Mouse (Mus musculus): ENCODE data around the gene Ap5b1.

Gene Ap5b1

DNA sequence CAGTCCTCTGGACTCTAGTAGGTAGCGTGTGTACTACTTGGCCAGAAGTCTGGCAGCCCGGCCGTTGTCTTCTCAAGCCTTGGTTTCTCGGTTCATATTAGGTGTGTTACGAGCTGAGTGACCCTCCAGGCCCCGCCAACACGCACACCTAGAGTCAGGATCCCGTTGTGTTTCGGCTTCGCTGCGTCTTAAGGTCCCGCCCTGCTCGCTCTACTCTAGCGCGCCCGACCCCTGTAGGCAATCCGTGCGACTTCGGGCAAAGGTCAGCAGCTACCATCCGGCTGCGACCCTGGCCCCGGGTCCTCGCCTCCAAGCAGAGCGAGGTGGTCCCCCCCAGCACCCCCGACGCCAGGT, 668 bp upstream of the Ap5b1 start:
- no peak for DNase-seq (ENCODE audit: low read depth, low spot score)

DNA sequence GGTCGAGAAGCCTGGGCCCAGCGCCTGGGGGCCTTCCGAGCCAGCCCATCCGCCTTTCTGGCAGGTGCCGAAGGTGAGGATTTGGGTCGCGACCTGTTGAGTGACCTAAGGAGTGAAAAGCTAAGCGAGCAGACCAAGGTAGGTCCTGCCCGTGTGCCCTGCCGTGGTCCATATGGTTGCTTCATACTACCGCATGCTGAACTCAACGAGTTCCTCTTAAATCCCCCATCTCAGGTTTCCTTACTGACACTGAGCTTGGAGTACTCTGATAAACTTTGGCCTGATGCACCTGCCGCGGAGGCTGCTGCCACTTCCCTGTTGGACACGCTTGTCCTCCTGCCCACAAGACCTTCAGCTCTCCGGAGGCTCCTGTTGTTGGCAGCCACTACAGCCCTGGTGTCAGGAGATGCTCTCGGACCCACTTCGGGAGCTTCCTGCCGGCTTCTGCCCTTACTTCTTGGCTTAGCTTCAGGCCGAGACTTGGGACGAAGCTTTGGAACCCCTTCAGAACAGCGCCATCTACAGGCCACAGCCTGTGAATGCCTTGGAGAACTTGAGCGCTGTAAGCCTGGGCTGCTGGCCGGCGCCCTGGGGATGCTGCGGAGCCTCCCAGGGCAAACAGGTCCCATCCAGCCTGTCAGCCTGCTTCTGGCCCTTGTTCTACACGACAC, 780 bp downstream of the Ap5b1 start:
- DNase-seq (ENCODE audit: low read depth, low spot score): peak; percentile 90

DNA sequence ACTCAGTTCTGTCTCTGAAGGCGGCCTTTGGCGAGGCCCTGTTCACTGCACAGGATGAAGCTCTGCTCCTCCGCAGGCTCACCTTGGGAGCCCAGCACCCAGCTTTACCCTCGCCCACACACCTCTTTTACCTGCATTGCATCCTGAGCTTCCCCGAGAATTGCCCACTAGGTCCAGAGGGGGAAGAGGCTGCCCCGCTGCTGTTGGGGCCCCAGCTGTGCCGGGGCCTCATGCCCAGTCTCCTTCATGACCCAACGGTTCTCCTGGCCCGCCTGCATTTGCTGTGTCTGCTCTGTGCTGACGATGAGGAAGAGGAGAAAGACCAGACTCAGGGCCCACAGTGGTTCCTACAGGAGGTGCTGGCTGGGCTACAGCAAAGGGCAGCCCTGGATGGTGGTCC, 1.7 kb downstream of the Ap5b1 start:
- no peak for DNase-seq (ENCODE audit: low read depth, low spot score)

DNA sequence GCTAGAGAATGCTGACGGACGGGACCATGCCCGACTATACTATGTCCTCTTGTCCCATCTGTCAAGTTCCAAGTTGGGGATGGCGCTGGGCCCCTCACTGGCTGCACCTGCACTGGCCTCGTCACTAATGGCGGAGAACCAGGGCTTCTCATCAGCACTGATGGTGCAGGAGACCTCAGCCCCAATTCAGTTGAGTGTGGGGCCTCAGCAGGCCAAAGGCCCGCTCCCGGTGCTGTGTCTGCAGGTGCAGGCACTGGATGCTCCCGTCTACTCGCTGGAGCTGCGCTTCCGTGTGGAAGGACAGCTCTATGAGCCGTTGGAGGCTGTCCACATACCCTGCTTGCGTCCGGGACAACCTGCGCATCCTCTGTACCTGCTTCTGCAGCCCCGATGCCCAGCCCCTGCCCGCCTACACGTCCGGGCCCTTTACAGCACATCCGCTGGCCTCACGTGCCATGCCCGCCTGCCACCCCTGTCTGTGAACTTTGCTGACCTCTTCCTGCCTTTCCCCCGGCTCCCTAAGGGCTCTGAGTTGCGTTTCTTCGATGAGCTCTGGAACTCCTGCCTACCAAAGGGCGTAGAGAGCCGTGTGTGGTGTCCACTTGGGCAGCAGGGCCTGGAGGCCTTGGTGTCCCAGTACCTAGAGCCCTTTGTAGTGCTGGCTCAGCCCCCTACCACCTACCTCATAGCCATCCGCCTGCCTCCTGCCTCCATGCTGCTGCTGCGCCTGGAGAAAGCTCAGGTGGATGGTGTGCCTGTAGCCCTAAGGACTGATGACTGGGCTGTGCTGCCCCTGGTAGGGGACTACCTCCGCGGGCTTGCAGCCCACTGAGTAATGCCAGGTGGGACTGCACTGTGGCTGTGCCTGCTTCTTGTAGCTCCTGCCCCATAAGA, 2.8 kb downstream of the Ap5b1 start:
- DNase-seq (ENCODE audit: low read depth, low spot score): no peak

DNA sequence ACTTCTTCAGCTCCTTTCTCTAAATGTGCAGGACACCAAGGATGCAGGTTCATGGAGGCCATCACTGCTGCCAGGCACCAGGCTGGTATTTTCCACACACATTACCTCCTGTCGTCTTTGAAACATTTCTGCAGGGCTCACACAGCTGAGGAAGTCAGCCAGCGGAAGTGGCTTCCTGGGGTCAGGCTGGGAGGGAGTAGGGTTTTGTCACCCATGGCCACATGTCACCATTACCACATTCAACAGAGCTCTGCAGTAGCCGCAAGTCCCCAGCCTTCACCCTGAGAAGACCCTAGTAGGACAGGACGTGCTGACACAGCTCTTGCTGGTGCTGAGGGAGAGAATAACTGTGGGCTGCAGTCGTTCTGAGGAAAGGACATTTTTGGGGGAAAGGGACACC, 4.0 kb downstream of the Ap5b1 start:
- DNase-seq (ENCODE audit: low read depth, low spot score): no peak

DNA sequence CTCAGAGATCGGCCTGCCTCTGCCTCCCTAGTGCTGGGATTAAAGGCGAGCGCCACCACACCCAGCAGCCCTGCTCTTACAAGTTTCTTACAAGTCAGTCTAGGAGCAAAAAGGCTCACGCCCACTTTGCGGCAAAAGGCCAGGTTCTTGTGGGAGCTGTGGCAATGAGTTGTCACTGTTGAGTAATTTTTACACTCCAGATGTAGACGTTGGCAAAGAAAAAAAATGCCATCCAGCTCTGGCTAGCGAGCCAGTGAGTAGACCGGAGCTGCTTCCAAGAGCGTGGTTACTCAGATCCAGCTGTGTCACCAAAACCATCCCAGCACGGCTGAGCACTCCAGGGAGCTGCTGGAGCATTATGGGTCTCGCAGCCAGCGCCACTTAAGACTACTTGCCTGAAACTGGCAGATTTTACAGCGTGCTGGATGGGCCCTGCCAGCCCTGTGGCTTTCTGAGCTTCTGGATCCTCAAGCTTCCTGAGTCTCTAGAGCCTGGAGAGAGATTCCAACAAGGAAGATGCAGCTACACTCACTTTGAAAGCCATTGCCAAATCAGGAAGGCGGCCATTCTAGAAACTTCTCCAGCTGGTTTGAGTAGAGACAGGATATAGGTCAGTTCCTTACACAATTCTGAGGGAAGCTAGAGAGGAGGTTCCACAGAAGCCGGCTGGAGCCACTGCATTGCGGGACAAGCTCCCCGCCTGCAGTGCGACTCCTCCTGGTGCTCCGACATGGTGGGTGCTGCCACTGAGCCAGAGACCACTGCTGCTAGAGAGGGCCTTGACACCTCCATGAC, 4.7 kb downstream of the Ap5b1 start:
- no peak for DNase-seq (ENCODE audit: low read depth, low spot score)

DNA sequence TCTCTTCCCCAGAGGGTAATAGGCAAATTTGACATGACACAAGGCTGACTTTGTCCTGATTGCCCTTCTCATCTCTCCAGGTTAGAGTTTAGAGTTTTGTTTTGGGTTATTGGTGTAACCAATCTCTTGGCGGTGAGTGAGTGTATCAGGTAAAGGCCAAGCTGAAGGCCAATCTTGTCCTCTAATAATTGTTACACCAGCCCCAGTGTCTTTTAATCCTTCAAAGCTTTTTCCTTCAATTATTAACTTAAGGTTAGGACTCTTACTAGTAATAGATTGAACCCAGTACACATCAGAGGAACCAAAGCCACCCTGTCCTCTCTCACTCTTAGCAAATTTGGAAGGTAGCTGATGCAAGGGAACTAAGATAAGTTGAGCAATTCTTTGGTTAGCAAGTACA, 7.5 kb downstream of the Ap5b1 start:
- DNase-seq (ENCODE audit: low read depth, low spot score): no peak

DNA sequence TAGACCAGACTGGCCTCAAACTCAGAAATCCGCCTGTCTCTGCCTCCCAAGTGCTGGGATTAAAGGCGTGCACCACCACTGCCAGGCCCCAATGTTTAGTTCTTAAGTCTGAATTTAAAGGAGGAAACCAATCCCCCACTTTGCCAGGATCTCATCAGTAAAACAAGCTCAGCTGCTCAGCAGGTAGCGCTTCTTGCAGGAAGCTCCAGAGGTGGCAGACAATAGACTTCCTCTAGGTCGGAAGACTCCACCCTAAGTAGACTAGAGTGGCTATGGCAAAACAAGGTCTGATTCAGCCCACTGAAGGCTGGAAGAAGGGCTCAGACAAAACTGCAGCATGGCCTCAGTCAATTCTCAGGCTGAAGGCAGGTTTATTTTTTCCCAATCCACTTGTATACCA, 12.1 kb downstream of the Ap5b1 start:
- DNase-seq (ENCODE audit: low read depth, low spot score): no peak

DNA sequence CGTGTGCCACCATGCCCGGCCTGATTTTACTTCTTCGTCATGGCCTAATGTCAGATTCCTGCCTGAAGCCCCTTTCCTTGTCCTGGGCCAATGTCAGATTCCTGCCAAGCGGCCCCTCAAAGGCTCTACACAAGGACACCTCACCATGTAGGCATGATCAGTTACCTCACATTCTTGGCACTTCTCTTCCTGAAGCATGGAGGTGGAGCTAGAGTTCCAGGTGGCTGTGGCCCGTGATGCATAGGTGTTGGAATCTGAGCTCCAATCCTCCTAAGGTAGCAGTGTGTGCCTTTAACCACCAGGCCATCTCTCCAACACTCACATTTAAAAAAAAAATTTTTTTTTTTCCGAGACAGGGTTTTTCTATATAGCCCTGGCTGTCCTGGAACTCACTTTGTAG, 13.0 kb downstream of the Ap5b1 start:
- DNase-seq (ENCODE audit: low read depth, low spot score): no peak

DNA sequence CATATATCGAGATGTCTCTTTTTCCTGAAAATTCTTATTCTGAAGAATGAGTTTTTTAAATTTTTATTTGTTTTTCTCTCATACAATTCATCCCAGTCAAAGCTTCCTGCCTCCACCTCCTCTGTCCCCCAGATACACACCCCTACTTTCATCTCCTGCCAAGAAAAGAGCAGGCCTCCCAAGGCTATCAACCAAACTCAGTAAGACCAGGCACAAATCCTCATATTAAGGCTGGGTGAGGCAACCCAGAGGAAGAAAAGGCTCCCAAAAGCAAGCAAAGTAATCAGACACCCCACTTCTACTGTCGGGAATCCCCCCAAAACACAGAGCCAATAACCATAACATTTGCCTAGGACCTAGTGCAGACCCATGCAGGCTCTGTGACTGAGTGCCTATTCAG, 14.2 kb downstream of the Ap5b1 start:
- DNase-seq (ENCODE audit: low read depth, low spot score): no peak

DNA sequence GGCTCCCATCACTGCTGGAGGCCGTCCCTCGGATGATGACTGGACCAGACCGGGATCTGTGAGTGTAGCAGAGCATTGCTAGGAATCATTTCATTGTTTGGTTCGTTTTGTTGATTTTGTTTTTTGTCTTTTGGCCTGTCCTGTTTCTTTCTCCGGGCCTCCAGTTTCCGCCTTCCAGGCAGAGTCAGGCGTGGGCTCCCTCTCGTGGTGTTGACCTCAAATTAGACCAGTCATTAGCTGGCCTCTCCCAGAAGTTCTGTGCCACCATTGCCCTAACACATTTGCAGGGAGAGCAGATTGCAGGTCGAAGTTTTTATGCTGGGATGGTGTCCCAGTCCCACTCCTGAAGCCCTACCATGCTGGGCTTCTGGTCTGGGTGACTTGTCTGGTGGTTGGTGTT, 21.3 kb downstream of the Ap5b1 start:
- no peak for DNase-seq (ENCODE audit: low read depth, low spot score)

DNA sequence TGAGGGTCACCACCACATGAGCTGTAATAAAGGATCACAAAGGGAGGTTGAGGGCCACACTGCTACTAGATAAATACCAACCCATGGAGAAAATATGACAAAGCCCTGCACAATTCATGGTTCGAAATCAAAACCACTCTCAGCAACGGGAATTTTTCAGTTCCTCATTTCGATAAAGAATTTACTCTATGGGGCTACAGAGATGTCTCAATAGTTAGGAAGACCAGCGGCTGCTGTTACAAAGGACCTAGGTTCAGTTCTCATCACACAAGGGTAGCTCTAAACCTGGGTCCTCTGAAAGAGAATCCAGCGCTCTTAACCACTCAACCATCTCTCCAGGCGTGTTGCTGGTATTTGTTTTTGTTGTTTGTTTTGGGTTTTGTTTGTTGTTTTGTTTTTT, 24.1 kb downstream of the Ap5b1 start:
- no peak for DNase-seq (ENCODE audit: low read depth, low spot score)

DNA sequence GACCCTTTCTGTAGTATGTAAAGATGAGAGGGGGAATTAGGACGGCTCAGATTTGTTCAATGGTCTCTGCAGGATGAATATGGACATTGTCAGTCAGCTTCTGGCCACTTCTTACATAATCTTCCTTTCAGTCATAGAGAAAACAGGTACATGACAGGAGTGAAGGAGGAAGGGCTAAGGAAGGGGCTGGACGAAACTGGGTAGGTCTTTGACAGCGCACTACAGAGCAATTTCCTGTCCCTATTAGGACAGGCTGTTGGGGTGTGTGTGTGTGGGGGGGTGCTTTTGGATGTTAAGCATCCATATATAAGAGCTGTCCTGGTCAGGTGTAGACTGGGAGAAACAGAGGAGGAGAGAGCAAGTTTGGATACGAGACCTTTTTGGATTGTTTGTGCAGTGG, 31.4 kb downstream of the Ap5b1 start:
- no peak for DNase-seq (ENCODE audit: low read depth, low spot score)

DNA sequence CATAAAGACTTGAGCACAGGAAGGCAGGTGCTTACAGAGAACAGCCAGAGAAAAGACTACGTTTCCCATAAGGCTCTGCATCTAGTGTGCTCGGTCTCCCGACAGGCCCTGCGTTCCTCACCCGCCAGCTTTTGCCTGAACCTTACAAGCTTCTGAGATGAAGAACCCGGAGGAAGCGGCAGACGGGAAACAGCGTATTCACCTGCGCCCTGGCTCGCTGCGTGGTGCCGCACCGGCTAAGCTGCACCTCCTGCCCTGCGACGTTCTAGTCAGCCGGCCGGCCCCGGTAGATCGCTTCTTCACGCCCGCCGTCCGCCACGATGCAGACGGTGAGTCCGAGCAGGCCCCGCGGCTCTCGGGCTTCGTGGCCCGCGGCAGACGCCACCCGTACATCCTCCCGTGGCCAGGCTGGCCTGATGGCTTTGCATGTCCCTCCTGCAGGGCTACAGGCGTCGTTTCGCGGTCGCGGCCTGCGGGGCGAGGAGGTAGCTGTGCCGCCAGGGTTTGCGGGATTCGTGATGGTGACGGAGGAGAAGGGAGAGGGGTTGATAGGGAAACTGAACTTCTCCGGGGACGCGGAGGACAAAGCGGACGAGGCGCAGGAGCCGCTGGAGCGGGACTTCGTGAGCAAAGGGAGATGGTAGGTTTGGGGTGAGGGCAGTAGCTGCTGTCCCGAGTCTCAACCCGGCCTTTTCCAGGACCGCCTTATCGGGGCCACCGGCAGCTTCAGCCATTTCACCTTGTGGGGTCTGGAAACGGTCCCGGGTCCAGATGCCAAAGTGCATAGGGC, 34.1 kb downstream of the Ap5b1 start, which contains the start of gene Rnaseh2c:
TSS of gene Rnaseh2c (plus strand) at position 122 of the 790 bp plus-strand sequence.
- peak; percentile 65 for DNase-seq (ENCODE audit: low read depth, low spot score)

DNA sequence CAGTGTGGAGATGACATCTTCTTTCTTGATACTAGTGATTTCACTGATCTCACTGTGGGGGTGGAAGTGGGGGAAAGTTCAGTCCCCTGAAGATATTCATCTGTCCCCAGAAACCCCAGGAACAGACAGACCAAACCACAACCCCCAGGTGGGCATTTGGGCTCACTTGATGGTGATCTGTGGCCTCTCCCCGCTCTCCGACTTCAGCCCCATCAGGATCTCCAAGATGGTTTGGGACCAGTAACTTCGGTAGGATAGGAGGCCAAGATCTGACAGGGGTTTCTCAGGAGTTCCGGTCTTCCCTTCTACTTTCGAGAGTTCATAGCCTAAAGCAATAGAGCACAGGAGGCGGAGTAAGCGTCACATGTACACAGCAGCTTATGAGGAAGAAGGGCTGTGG, 35.8 kb downstream of the Ap5b1 start:
- no peak for DNase-seq (ENCODE audit: low read depth, low spot score)

DNA sequence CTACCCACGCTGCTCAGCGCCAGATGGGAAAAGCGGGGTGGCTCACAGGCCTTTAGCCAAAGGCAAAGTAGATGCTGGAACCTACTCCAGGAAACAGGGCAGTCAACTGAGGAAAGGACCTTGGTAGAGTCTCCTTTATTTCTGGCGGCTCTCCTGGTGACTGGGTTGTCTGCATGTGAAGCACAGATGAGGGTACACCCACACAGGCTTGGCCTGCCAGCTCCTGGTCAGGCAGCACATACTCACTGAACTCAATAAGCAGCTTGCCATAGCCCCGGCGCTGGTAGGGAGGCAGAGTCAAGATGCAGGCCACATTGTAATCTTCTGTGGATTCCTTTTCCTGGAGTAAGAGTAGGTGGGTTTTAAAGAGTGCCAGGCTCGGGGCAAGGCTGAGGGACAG, 37.3 kb downstream of the Ap5b1 start:
- DNase-seq (ENCODE audit: low read depth, low spot score): no peak

DNA sequence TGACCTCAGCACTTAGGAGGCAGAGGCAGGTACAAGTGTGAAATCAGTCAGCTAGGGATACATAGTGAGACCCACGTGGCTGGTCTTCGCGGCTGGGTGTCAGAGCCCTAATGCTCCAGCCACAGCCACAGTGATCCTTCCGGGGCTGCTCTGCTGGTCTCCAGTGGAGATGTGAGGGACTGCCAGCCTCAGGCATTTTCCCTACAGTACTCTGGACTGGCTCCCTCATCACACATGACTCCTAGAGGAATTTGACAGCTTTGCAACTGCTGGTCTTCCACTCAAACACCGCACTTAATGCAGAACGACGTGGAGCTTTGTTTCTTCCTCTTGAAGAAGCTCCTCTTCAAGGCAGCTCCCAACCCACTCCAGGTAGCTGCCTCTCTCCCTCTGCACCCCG, 38.4 kb downstream of the Ap5b1 start:
- no peak for DNase-seq (ENCODE audit: low read depth, low spot score)

DNA sequence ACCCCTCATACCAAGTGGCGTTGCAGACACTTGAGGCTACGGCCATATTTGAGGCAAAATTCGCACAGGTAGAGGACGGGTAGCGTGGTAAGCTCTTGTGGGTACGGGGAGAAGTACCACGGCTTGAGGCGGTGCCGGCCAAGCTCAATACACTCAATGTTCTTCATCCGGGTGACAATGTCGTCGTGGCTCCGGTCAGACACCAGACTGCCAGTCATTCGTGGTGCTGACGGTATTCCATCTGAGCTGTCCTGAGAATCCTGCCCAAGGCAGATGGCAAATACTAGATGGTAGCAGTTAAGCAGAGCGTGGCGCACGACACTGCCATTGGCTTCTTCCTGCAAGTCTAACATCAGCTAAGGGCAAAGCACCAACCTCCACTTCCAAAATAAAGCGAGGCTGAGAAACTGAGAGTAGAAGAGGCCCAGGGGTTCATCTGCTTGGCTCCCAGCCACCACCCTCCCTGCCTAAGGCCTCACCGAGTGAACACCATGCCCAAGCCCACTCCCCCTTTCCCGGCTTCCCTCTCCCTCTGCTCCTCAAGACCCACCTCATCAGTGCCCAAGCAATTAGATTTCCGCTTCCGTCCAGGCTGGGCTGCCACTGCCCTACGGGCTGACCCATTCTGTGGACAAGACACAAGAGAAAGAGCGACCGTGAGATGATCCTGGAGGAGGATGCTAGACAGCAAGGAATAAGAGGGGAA, 40.0 kb downstream of the Ap5b1 start:
- DNase-seq (ENCODE audit: low read depth, low spot score): no peak

DNA sequence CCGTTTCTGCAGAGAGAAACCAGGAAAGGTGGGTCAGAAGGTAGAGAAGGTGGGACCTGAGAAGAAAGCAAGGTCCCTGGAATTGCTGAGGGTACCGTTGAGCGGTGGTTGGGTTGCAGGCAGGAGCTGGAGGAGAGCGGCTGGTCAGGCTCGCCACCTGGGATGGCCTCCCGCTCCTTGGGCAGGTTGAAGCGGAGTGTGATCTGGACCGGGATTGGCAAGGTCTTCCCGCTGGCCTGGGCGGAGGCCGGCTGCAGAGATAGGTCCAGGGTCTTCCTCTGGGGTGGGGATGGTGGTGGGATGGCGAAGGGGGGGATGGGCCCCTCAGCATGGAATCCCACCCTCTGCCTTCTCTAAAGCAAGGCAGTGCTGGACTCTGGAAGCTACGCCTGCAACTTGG, 40.9 kb downstream of the Ap5b1 start:
- no peak for DNase-seq (ENCODE audit: low read depth, low spot score)

DNA sequence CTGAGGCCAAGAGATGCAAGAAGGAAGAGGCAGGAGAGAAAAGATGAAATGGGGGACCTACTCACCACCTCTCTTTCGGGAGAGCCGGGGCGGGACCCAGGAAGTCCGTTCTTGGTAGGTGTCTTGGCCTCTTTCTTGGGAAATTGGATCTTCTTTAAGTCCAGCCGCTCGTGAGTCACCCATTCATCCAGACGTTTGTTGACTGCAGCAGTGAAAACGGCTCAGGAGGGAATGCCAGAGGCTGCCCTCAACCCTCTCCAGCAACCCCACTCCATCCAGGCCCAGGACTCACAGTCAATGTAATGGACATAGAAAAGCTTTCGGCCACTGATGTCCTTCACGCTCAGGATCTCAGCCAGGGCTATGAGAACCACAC, 41.3 kb downstream of the Ap5b1 start:
- no peak for DNase-seq (ENCODE audit: low read depth, low spot score)
